Mouse (Mus musculus): ENCODE results near the gene Tmem91. TPM values are rescaled to one million over a fixed set of nuclear protein-coding genes. Genes with fewer than 3 reads are reported as not detected.

Gene Tmem91
- polyA plus RNA-seq, 1 experiment, result 0.48 TPM

- DNase-seq, result peak; percentile 79
- peak overlapping the region; percentile 66 for H3K27ac ChIP-seq (ENCODE audit: insufficient read depth, low read depth, low read length)
- no peaks in the 10 kb centered on the region for H3K27me3 ChIP-seq (replicated peaks; ENCODE audit: control insufficient read depth, insufficient read depth, low read length)
- no peaks in the 10 kb centered on the region for H3K36me3 ChIP-seq (ENCODE audit: control insufficient read depth, insufficient read depth, low read length)
- H3K4me3 ChIP-seq (ENCODE audit: insufficient read depth, low read depth, low read length), result no peak overlapping the region
- 43% methylated on average over 15 of the region's 15 CpGs for WGBS
- TF ChIP-seq CTCF (conservative IDR thresholded peaks at IDR 0.05; ENCODE audit: insufficient read depth, insufficient read length, low read depth, low read length) (no peak), POLR2A (IDR thresholded peaks at IDR 0.05; ENCODE audit: low read depth, low read length) (no peak)
- H3K4me1 ChIP-seq (ENCODE audit: control insufficient read depth, insufficient read depth, low read length), result 0 out of 2 replicates have a peak, but pooled peaks cover 3% of the 10 kb centered on the region
Measured at GRCm38 (mm10) chr7:25707581-25708292, 32.8 kb upstream of the Tmem91 start.

- Histone ChIP-seq H3K4me1 (ENCODE audit: control insufficient read depth, insufficient read depth, low read length) (0 out of 2 replicates have a peak, but pooled peaks cover 3% of the 10 kb centered on the region), H3K36me3 (ENCODE audit: control insufficient read depth, insufficient read depth, low read length) (no peaks in the 10 kb centered on the region), H3K27ac (ENCODE audit: insufficient read depth, low read depth, low read length) (peak overlapping the region; percentile 66; the same call in 1 of the 2 replicates), H3K4me3 (ENCODE audit: insufficient read depth, low read depth, low read length) (no peak overlapping the region), H3K27me3 (replicated peaks; ENCODE audit: control insufficient read depth, insufficient read depth, low read length) (no peaks in the 10 kb centered on the region)
- 61% methylated on average over 7 of the region's 7 CpGs for WGBS
- TF ChIP-seq POLR2A (IDR thresholded peaks at IDR 0.05; ENCODE audit: low read depth, low read length) (no peak), CTCF (conservative IDR thresholded peaks at IDR 0.05; ENCODE audit: insufficient read depth, insufficient read length, low read depth, low read length) (no peak)
- no peak for DNase-seq
Measured at GRCm38 (mm10) chr7:25706578-25707170, 31.7 kb upstream of the Tmem91 start.

GRCm38 (mm10) chr7:25705801-25706251, 30.9 kb upstream of the Tmem91 start:
- no peak overlapping the region for H3K4me3 ChIP-seq (ENCODE audit: insufficient read depth, low read depth, low read length)
- H3K27me3 ChIP-seq (replicated peaks; ENCODE audit: control insufficient read depth, insufficient read depth, low read length), result no peaks in the 10 kb centered on the region
- no peaks in the 10 kb centered on the region for H3K36me3 ChIP-seq (ENCODE audit: control insufficient read depth, insufficient read depth, low read length)
- 0 out of 2 replicates have a peak, but pooled peaks cover 3% of the 10 kb centered on the region for H3K4me1 ChIP-seq (ENCODE audit: control insufficient read depth, insufficient read depth, low read length)
- peak; percentile 69 for DNase-seq
- WGBS, result 48% methylated on average over 6 of the region's 6 CpGs
- no peak for TF ChIP-seq CTCF (conservative IDR thresholded peaks at IDR 0.05; ENCODE audit: insufficient read depth, insufficient read length, low read depth, low read length)
- TF ChIP-seq POLR2A (IDR thresholded peaks at IDR 0.05; ENCODE audit: low read depth, low read length), result no peak
- peak overlapping the region; percentile 33 for H3K27ac ChIP-seq (ENCODE audit: insufficient read depth, low read depth, low read length)

- no peak for DNase-seq
- Histone ChIP-seq H3K4me3 (ENCODE audit: insufficient read depth, low read depth, low read length) (no peak overlapping the region), H3K27me3 (replicated peaks; ENCODE audit: control insufficient read depth, insufficient read depth, low read length) (no peaks in the 10 kb centered on the region), H3K27ac (ENCODE audit: insufficient read depth, low read depth, low read length) (no peak overlapping the region), H3K4me1 (ENCODE audit: control insufficient read depth, insufficient read depth, low read length) (0 out of 2 replicates have a peak, but pooled peaks cover 3% of the 10 kb centered on the region), H3K36me3 (ENCODE audit: control insufficient read depth, insufficient read depth, low read length) (no peaks in the 10 kb centered on the region)
- TF ChIP-seq CTCF (conservative IDR thresholded peaks at IDR 0.05; ENCODE audit: insufficient read depth, insufficient read length, low read depth, low read length), result no peak
- no peak for TF ChIP-seq POLR2A (IDR thresholded peaks at IDR 0.05; ENCODE audit: low read depth, low read length)
- 31% methylated on average over 35 of the region's 37 CpGs for WGBS
Measured at GRCm38 (mm10) chr7:25704716-25705364, 29.9 kb upstream of the Tmem91 start.

- Histone ChIP-seq H3K27me3 (replicated peaks; ENCODE audit: control insufficient read depth, insufficient read depth, low read length) (no peaks in the 10 kb centered on the region), H3K4me1 (ENCODE audit: control insufficient read depth, insufficient read depth, low read length) (no peaks in the 10 kb centered on the region), H3K27ac (ENCODE audit: insufficient read depth, low read depth, low read length) (no peak overlapping the region), H3K36me3 (ENCODE audit: control insufficient read depth, insufficient read depth, low read length) (no peaks in the 10 kb centered on the region), H3K4me3 (ENCODE audit: insufficient read depth, low read depth, low read length) (no peak overlapping the region)
- peak; percentile 52 for DNase-seq
- WGBS, result 37% methylated on average over 10 of the region's 10 CpGs
- no peak for TF ChIP-seq CTCF (conservative IDR thresholded peaks at IDR 0.05; ENCODE audit: insufficient read depth, insufficient read length, low read depth, low read length)
- TF ChIP-seq POLR2A (IDR thresholded peaks at IDR 0.05; ENCODE audit: low read depth, low read length), result no peak
Measured at GRCm38 (mm10) chr7:25703793-25704494, 29.0 kb upstream of the Tmem91 start.

- no peak for DNase-seq
- H3K36me3 ChIP-seq (ENCODE audit: control insufficient read depth, insufficient read depth, low read length), result no peaks in the 10 kb centered on the region
- 97% methylated on average over 2 of the region's 2 CpGs for WGBS
- no peak overlapping the region for H3K4me3 ChIP-seq (ENCODE audit: insufficient read depth, low read depth, low read length)
- H3K27me3 ChIP-seq (replicated peaks; ENCODE audit: control insufficient read depth, insufficient read depth, low read length), result no peaks in the 10 kb centered on the region
- no peaks in the 10 kb centered on the region for H3K4me1 ChIP-seq (ENCODE audit: control insufficient read depth, insufficient read depth, low read length)
- no peak overlapping the region for H3K27ac ChIP-seq (ENCODE audit: insufficient read depth, low read depth, low read length)
- TF ChIP-seq POLR2A (IDR thresholded peaks at IDR 0.05; ENCODE audit: low read depth, low read length), result no peak
- TF ChIP-seq CTCF (conservative IDR thresholded peaks at IDR 0.05; ENCODE audit: insufficient read depth, insufficient read length, low read depth, low read length), result no peak
Measured at GRCm38 (mm10) chr7:25702350-25702749, 27.4 kb upstream of the Tmem91 start.
